Mouse (Mus musculus): ENCODE data around the gene Spp1. TPM values are rescaled to one million over a fixed set of nuclear protein-coding genes. Genes with fewer than 3 reads are reported as not detected.

Gene Spp1
- total and polyA plus RNA-seq, 3 experiments, result 0.35 to 0.77 TPM; not detected in 1

DNA sequence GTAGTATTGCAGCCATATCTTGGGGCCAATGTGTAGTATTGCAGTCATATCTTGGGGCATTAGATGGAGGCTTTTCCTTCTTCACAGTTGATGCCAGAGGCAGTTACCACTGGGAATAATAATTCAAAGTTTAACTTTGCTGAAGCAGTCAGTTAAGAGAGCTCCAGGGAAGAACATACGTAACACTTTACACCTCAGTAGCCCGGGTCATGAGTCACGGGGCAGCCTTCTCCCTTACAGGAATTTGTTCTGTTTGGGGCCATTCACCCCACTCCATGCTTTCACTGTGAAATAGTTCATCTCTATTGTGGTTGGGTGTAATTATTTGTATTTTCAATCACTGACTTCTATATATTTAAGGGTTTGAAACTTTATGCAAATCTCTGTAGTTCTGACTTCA lies 11.1 kb upstream of the Spp1 start:
- no peak overlapping the region for H3K4me3 ChIP-seq (ENCODE audit: control insufficient read depth in 1 of 2, insufficient read depth in 1 of 2, low read depth in 2 of 2, low read length in 2 of 2)
- TF ChIP-seq MAZ (IDR thresholded peaks at IDR 0.05; ENCODE audit: low read depth, low read length) (no peak), CTCF (IDR thresholded peaks at IDR 0.05 in 2 of 3, conservative IDR thresholded peaks at IDR 0.05 in 1 of 3; ENCODE audit: control insufficient read depth in 1 of 3, insufficient read depth in 1 of 3, low read depth in 2 of 3, low read length in 3 of 3, poor library complexity in 1 of 3, severe bottlenecking in 1 of 3) (no peak), ZNF384 (IDR thresholded peaks at IDR 0.05; ENCODE audit: low read depth, low read length) (no peak)
- H3K27ac ChIP-seq (ENCODE audit: control insufficient read depth, low read depth, low read length), result no peak overlapping the region
- H3K79me2 ChIP-seq (ENCODE audit: control insufficient read depth, insufficient read depth, low read length, poor library complexity), result no peaks in the 10 kb centered on the region
- H3K4me1 ChIP-seq (ENCODE audit: control insufficient read depth in 1 of 2, insufficient read depth in 2 of 2, low read length in 2 of 2), result no peaks in the 10 kb centered on the region
- no peak overlapping the region for H3K9ac ChIP-seq (ENCODE audit: control insufficient read depth, low read depth, low read length, poor library complexity, severe bottlenecking)
- DNase-seq (ENCODE audit: low read depth, low spot score), result no peak
- no peaks in the 10 kb centered on the region for H3K9me3 ChIP-seq (replicated peaks; ENCODE audit: insufficient read depth, low read length)
- H3K27me3 ChIP-seq (ENCODE audit: control insufficient read depth in 1 of 2, insufficient read depth in 2 of 2, low read length in 2 of 2), result no peaks in the 10 kb centered on the region
- no peaks in the 10 kb centered on the region for H3K36me3 ChIP-seq (ENCODE audit: control insufficient read depth in 1 of 2, insufficient read depth in 2 of 2, low read length in 2 of 2)

DNA sequence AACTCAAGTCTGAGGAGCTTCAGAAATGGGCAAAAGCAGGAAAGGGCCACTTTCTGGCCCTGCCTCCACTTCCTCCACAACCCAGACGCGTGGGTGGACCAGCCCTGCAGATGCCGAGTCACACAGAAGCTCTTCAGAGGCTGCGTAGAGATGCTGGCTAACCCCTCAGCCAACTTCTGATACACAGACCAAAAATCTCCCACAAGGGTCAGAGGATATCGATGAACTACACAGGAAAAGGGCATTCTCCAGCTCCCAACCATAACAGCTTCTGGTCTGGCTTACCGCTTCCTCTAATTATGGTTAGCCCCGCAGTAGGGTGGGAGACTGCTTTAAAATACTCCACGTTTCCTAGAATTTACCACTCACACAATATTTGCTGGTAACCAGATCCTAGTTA lies 9.0 kb upstream of the Spp1 start:
- Histone ChIP-seq H3K36me3 (ENCODE audit: control insufficient read depth in 1 of 2, insufficient read depth in 2 of 2, low read length in 2 of 2) (no peaks in the 10 kb centered on the region), H3K79me2 (ENCODE audit: control insufficient read depth, insufficient read depth, low read length, poor library complexity) (no peaks in the 10 kb centered on the region), H3K4me3 (ENCODE audit: control insufficient read depth in 1 of 2, insufficient read depth in 1 of 2, low read depth in 2 of 2, low read length in 2 of 2) (no peak overlapping the region), H3K9me3 (replicated peaks; ENCODE audit: insufficient read depth, low read length) (no peaks in the 10 kb centered on the region), H3K27me3 (ENCODE audit: control insufficient read depth in 1 of 2, insufficient read depth in 2 of 2, low read length in 2 of 2) (no peaks in the 10 kb centered on the region), H3K9ac (ENCODE audit: control insufficient read depth, low read depth, low read length, poor library complexity, severe bottlenecking) (no peak overlapping the region), H3K4me1 (ENCODE audit: control insufficient read depth in 1 of 2, insufficient read depth in 2 of 2, low read length in 2 of 2) (no peaks in the 10 kb centered on the region), H3K27ac (ENCODE audit: control insufficient read depth, low read depth, low read length) (no peak overlapping the region)
- no peak for DNase-seq (ENCODE audit: low read depth, low spot score)
- TF ChIP-seq TAL1 (IDR thresholded peaks at IDR 0.05; ENCODE audit: low read length) (no peak), ZNF384 (IDR thresholded peaks at IDR 0.05; ENCODE audit: low read depth, low read length) (no peak), SIN3A (IDR thresholded peaks at IDR 0.05; ENCODE audit: low read length) (no peak), TBP (IDR thresholded peaks at IDR 0.05; ENCODE audit: low read depth, low read length) (no peak), USF2 (IDR thresholded peaks at IDR 0.05; ENCODE audit: borderline replicate concordance in 1 of 2, insufficient read depth in 1 of 2, low read depth in 1 of 2, low read length in 2 of 2) (no peak), RCOR1 (IDR thresholded peaks at IDR 0.05; ENCODE audit: low read depth, low read length) (no peak), POLR2AphosphoS5 (IDR thresholded peaks at IDR 0.05; ENCODE audit: borderline replicate concordance, low read depth, low read length) (no peak), GATA1 (IDR thresholded peaks at IDR 0.05; ENCODE audit: low read depth, low read length) (no peak), MYC (IDR thresholded peaks at IDR 0.05; ENCODE audit: low read depth, low read length) (no peak), EP300 (IDR thresholded peaks at IDR 0.05; ENCODE audit: low read depth in 1 of 2, low read length in 2 of 2) (no peak), USF1 (IDR thresholded peaks at IDR 0.05; ENCODE audit: low read depth, low read length) (no peak), ZMIZ1 (IDR thresholded peaks at IDR 0.05; ENCODE audit: low read depth, low read length) (no peak), CHD2 (IDR thresholded peaks at IDR 0.05; ENCODE audit: low read length) (no peak)

DNA sequence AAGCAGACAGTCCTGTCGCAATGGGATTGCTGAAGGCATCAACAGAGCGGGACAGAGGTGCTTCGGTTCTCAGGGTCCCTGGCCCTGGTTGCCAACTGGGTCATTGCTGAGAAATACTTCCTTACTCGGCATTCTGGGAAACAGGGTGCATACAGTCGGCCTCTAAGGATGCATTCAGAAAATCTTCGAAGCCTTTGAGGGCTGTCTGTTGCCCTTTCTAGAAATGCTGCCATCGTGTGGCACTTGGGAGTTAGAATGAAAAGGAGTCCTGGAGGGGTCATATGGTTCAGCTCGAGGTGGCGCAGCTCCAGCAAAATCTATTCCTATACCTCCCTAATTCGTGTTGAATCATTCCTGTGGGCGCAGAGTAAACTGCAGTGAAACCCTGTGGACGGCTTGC lies 2.0 kb upstream of the Spp1 start:
- no peaks in the 10 kb centered on the region for H3K79me2 ChIP-seq (ENCODE audit: control insufficient read depth, insufficient read depth, low read length, poor library complexity)
- no peak for DNase-seq (ENCODE audit: low read depth, low spot score)
- no peak overlapping the region for H3K4me3 ChIP-seq (ENCODE audit: control insufficient read depth in 1 of 2, insufficient read depth in 1 of 2, low read depth in 2 of 2, low read length in 2 of 2)
- no peak overlapping the region for H3K9ac ChIP-seq (ENCODE audit: control insufficient read depth, low read depth, low read length, poor library complexity, severe bottlenecking)
- H3K36me3 ChIP-seq (ENCODE audit: control insufficient read depth in 1 of 2, insufficient read depth in 2 of 2, low read length in 2 of 2), result no peaks in the 10 kb centered on the region
- H3K27ac ChIP-seq (ENCODE audit: control insufficient read depth, low read depth, low read length), result no peak overlapping the region
- no peaks in the 10 kb centered on the region for H3K4me1 ChIP-seq (ENCODE audit: control insufficient read depth in 1 of 2, insufficient read depth in 2 of 2, low read length in 2 of 2)
- TF ChIP-seq E2F4 (IDR thresholded peaks at IDR 0.05; ENCODE audit: borderline replicate concordance, low read depth, low read length), result no peak
- TF ChIP-seq TCF12 (IDR thresholded peaks at IDR 0.05; ENCODE audit: low read depth, low read length), result no peak
- TF ChIP-seq USF1 (IDR thresholded peaks at IDR 0.05; ENCODE audit: low read depth, low read length), result no peak
- no peak for TF ChIP-seq RCOR1 (IDR thresholded peaks at IDR 0.05; ENCODE audit: low read depth, low read length)
- no peak for TF ChIP-seq ZMIZ1 (IDR thresholded peaks at IDR 0.05; ENCODE audit: low read depth, low read length)
- no peak for TF ChIP-seq MAX (IDR thresholded peaks at IDR 0.05; ENCODE audit: low read length)
- TF ChIP-seq NRF1 (IDR thresholded peaks at IDR 0.05; ENCODE audit: insufficient read depth, low read depth, low read length, poor library complexity, severe bottlenecking), result no peak
- TF ChIP-seq ELF1 (IDR thresholded peaks at IDR 0.05; ENCODE audit: low read depth, low read length), result no peak
- no peak for TF ChIP-seq KAT2A (conservative IDR thresholded peaks at IDR 0.05; ENCODE audit: low read depth, low read length)
- TF ChIP-seq CHD1 (IDR thresholded peaks at IDR 0.05; ENCODE audit: low read depth, low read length), result no peak
- TF ChIP-seq USF2 (IDR thresholded peaks at IDR 0.05; ENCODE audit: borderline replicate concordance in 1 of 2, insufficient read depth in 1 of 2, low read depth in 1 of 2, low read length in 2 of 2), result no peak
- no peak for TF ChIP-seq MYC (IDR thresholded peaks at IDR 0.05; ENCODE audit: low read depth, low read length)
- TF ChIP-seq UBTF (IDR thresholded peaks at IDR 0.05; ENCODE audit: borderline replicate concordance, insufficient read depth, low read depth, low read length), result no peak
- no peak for TF ChIP-seq JUND (IDR thresholded peaks at IDR 0.05; ENCODE audit: low read depth, low read length)
- TF ChIP-seq CTCF (IDR thresholded peaks at IDR 0.05 in 2 of 3, conservative IDR thresholded peaks at IDR 0.05 in 1 of 3; ENCODE audit: control insufficient read depth in 1 of 3, insufficient read depth in 1 of 3, low read depth in 2 of 3, low read length in 3 of 3, poor library complexity in 1 of 3, severe bottlenecking in 1 of 3), result no peak
- no peaks in the 10 kb centered on the region for H3K9me3 ChIP-seq (replicated peaks; ENCODE audit: insufficient read depth, low read length)
- no peaks in the 10 kb centered on the region for H3K27me3 ChIP-seq (ENCODE audit: control insufficient read depth in 1 of 2, insufficient read depth in 2 of 2, low read length in 2 of 2)
